Mouse (Mus musculus): ENCODE measurements around the gene Camk1. TPM values are rescaled to one million over a fixed set of nuclear protein-coding genes. Genes with fewer than 3 reads are reported as not detected.

The Camk1 gene
- polyA plus RNA-seq, 1 experiment, result 18.3 TPM

GRCm38 (mm10) chr6:113287236-113287635, 56.5 kb downstream of the Camk1 start:
- no peaks in the 10 kb centered on the region for H3K36me3 ChIP-seq (ENCODE audit: control insufficient read depth, insufficient read depth, low read length)
- H3K27me3 ChIP-seq (ENCODE audit: control insufficient read depth, insufficient read depth, low read length), result no peaks in the 10 kb centered on the region; the same call in 1 of the 2 replicates
- DNase-seq, result no peak
- no peak overlapping the region for H3K27ac ChIP-seq (ENCODE audit: control insufficient read depth, insufficient read depth, low read length)
- no peak overlapping the region for H3K4me3 ChIP-seq (ENCODE audit: control insufficient read depth, insufficient read depth, low read length)
- no peaks in the 10 kb centered on the region for H3K4me1 ChIP-seq (replicated peaks; ENCODE audit: control insufficient read depth, insufficient read depth, low read length)
- TF ChIP-seq POLR2A (IDR thresholded peaks at IDR 0.05; ENCODE audit: control insufficient read depth, extremely low read depth, insufficient read depth, low read length, poor library complexity) (no peak), CTCF (IDR thresholded peaks at IDR 0.05; ENCODE audit: borderline replicate concordance, control insufficient read depth, extremely low read depth, insufficient read depth, low read length, poor library complexity) (no peak)
- WGBS, result 85% methylated on average over 4 of the region's 4 CpGs

GRCm38 (mm10) chr6:113286316-113286715, 57.5 kb downstream of the Camk1 start:
- Histone ChIP-seq H3K27me3 (ENCODE audit: control insufficient read depth, insufficient read depth, low read length) (no peaks in the 10 kb centered on the region; the same call in 1 of the 2 replicates), H3K36me3 (ENCODE audit: control insufficient read depth, insufficient read depth, low read length) (no peaks in the 10 kb centered on the region), H3K4me1 (replicated peaks; ENCODE audit: control insufficient read depth, insufficient read depth, low read length) (no peaks in the 10 kb centered on the region), H3K27ac (ENCODE audit: control insufficient read depth, insufficient read depth, low read length) (no peak overlapping the region), H3K4me3 (ENCODE audit: control insufficient read depth, insufficient read depth, low read length) (no peak overlapping the region)
- DNase-seq, result no peak
- 88% methylated on average over 1 of the region's 1 CpGs for WGBS
- TF ChIP-seq POLR2A (IDR thresholded peaks at IDR 0.05; ENCODE audit: control insufficient read depth, extremely low read depth, insufficient read depth, low read length, poor library complexity), result no peak
- no peak for TF ChIP-seq CTCF (IDR thresholded peaks at IDR 0.05; ENCODE audit: borderline replicate concordance, control insufficient read depth, extremely low read depth, insufficient read depth, low read length, poor library complexity)

DNA sequence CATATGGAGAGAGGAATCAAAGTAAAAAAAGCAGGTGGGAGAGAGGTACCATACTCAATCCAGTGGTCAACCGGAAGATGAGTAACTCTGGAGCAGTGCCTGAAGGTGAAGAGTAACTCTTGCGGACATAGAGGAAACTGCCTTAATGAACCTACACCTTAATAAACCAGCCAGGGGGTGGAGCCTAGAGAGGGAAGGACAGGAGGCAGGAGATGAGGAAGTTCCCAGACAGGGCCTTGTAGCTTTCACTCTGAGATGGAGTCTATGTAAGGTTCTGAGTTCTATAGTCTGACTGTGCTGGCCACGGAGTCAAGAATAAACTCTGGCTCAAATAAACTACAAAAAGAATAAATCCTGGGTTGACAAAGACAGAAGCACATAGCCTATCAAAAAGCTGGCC, 58.9 kb downstream of the Camk1 start:
- Histone ChIP-seq H3K4me3 (ENCODE audit: control insufficient read depth, insufficient read depth, low read length) (no peak overlapping the region), H3K27me3 (ENCODE audit: control insufficient read depth, insufficient read depth, low read length) (no peaks in the 10 kb centered on the region; the same call in 1 of the 2 replicates), H3K36me3 (ENCODE audit: control insufficient read depth, insufficient read depth, low read length) (0 out of 2 replicates have a peak, but pooled peaks cover 3% of the 10 kb centered on the region), H3K4me1 (replicated peaks; ENCODE audit: control insufficient read depth, insufficient read depth, low read length) (no peaks in the 10 kb centered on the region), H3K27ac (ENCODE audit: control insufficient read depth, insufficient read depth, low read length) (no peak overlapping the region)
- TF ChIP-seq CTCF (IDR thresholded peaks at IDR 0.05; ENCODE audit: borderline replicate concordance, control insufficient read depth, extremely low read depth, insufficient read depth, low read length, poor library complexity) (no peak), POLR2A (IDR thresholded peaks at IDR 0.05; ENCODE audit: control insufficient read depth, extremely low read depth, insufficient read depth, low read length, poor library complexity) (no peak)
- 65% methylated on average over 3 of the region's 3 CpGs for WGBS
- no peak for DNase-seq

Other genes starting within 250 kb of the Camk1 start
- 0.08 and 0.10 TPM in 2 replicates for gene Lhfpl4, start 148.6 kb downstream of the Camk1 start, polyA plus RNA-seq (2012; rRNA removed)
- 80.0 and 82.9 TPM in 2 replicates for gene Mtmr14, start 106.1 kb downstream of the Camk1 start, polyA plus RNA-seq (2012; rRNA removed)
- 0.65 and 1.5 TPM in 2 replicates for gene Cpne9, start 61.7 kb downstream of the Camk1 start, polyA plus RNA-seq (2012; rRNA removed)
- 65.7 and 66.2 TPM in 2 replicates for gene Brpf1, start 36.8 kb downstream of the Camk1 start, polyA plus RNA-seq (2012; rRNA removed)
- 23.1 and 23.4 TPM in 2 replicates for gene Ogg1, start 17.0 kb downstream of the Camk1 start, polyA plus RNA-seq (2012; rRNA removed)
- gene Tada3, start 33.9 kb upstream of the Camk1 start, polyA plus RNA-seq (2012; rRNA removed), result 31.6 and 32.6 TPM in 2 replicates
- gene Arpc4, start 34.1 kb upstream of the Camk1 start, polyA plus RNA-seq (2012; rRNA removed), result 118 and 120 TPM in 2 replicates
- 38.4 and 43.1 TPM in 2 replicates for gene Ttll3, start 45.3 kb upstream of the Camk1 start, polyA plus RNA-seq (2012; rRNA removed)
- 81.6 and 94.5 TPM in 2 replicates for gene Rpusd3, start 75.4 kb upstream of the Camk1 start, polyA plus RNA-seq (2012; rRNA removed)
- 103 and 116 TPM in 2 replicates for gene Cidec, start 91.8 kb upstream of the Camk1 start, polyA plus RNA-seq (2012; rRNA removed)
- gene Jagn1, start 98.6 kb upstream of the Camk1 start, polyA plus RNA-seq (2012; rRNA removed), result 69.6 and 75.5 TPM in 2 replicates
- 22.8 and 32.5 TPM in 2 replicates for gene Il17re, start 114.5 kb upstream of the Camk1 start, polyA plus RNA-seq (2012; rRNA removed)
- 14.3 and 15.4 TPM in 2 replicates for gene Il17rc, start 127.4 kb upstream of the Camk1 start, polyA plus RNA-seq (2012; rRNA removed)
- gene Creld1, start 139.3 kb upstream of the Camk1 start, polyA plus RNA-seq (2012; rRNA removed), result 15.2 and 16.1 TPM in 2 replicates
- 0.16 and 0.28 TPM in 2 replicates for gene Prrt3, start 157.9 kb upstream of the Camk1 start, polyA plus RNA-seq (2012; rRNA removed)
- 54.5 and 59.7 TPM in 2 replicates for gene Emc3, start 187.7 kb upstream of the Camk1 start, polyA plus RNA-seq (2012; rRNA removed)
- gene Fancd2, start 187.7 kb upstream of the Camk1 start, polyA plus RNA-seq (2012; rRNA removed), result 13.3 and 17.4 TPM in 2 replicates

Measured in thymus, adult 2 months (tissue).